Mouse (Mus musculus) MEL (cell line): Measurements from ENCODE around the gene Ust. TPM values are rescaled to one million over a fixed set of nuclear protein-coding genes. Genes with fewer than 3 reads are reported as not detected.

Experiments used
- DNase-seq: peaks from one replicate; pipeline ENCODE4 v3.0.0; 2011; ENCODE audit warnings: low read depth, low spot score
- H3K27ac ChIP-seq: 2 replicates; pipeline ENCODE4 v1.5.1; 2012; ENCODE audit warnings: low read depth, mild to moderate bottlenecking, control low read depth, low read length, moderate library complexity; ENCODE audit not compliant: control insufficient read depth
- H3K27me3 ChIP-seq, 2 experiments: fragments of 150-350 bp in 1 of 2; sonication (generic) in 1 of 2; 2 replicates each; pipeline ENCODE4 v1.6.1; 2012; ENCODE audit warnings: low read length in 2 of 2, mild to moderate bottlenecking in 2 of 2, improper control_type of control experiment in 1 of 2, moderate library complexity in 1 of 2; ENCODE audit not compliant: insufficient read depth in 2 of 2, control insufficient read depth in 1 of 2
- H3K36me3 ChIP-seq, 2 experiments: 2 replicates each; pipeline ENCODE4 v1.6.1; 2012 to 2014; ENCODE audit warnings: low read length in 2 of 2, improper control_type of control experiment in 1 of 2, inconsistent platforms in 1 of 2, mild to moderate bottlenecking in 1 of 2; ENCODE audit not compliant: insufficient read depth in 2 of 2, control insufficient read depth in 1 of 2
- H3K4me1 ChIP-seq, 2 experiments: fragments of 150-350 bp in 1 of 2; sonication (generic) in 1 of 2; 2 replicates each; pipeline ENCODE4 v1.6.1; 2012; ENCODE audit warnings: low read length in 2 of 2, improper control_type of control experiment in 1 of 2, mild to moderate bottlenecking in 1 of 2; ENCODE audit not compliant: insufficient read depth in 2 of 2, control insufficient read depth in 1 of 2
- H3K4me3 ChIP-seq, 2 experiments: fragments of 150-350 bp in 1 of 2; sonication (generic) in 1 of 2; 2 replicates each; pipeline ENCODE4 v1.5.1; 2012; ENCODE audit warnings: low read depth in 2 of 2, low read length in 2 of 2, mild to moderate bottlenecking in 2 of 2, moderate library complexity in 2 of 2, control low read depth in 1 of 2, improper control_type of control experiment in 1 of 2; ENCODE audit not compliant: control insufficient read depth in 1 of 2, insufficient read depth in 1 of 2
- H3K79me2 ChIP-seq: 2 replicates; pipeline ENCODE4 v1.6.1; 2012; ENCODE audit warnings: mild to moderate bottlenecking, low read length, moderate library complexity; ENCODE audit not compliant: control insufficient read depth, poor library complexity, insufficient read depth
- H3K9ac ChIP-seq: 2 replicates; pipeline ENCODE4 v1.6.1; 2012; ENCODE audit warnings: low read depth, mild to moderate bottlenecking, control low read depth, low read length, moderate library complexity; ENCODE audit not compliant: control insufficient read depth, poor library complexity, severe bottlenecking
- H3K9me3 ChIP-seq: fragments of 150-350 bp; sonication (generic); replicated peaks from 2 replicates; pipeline ENCODE4 v1.6.1; 2012; ENCODE audit warnings: mild to moderate bottlenecking, low read length, improper control_type of control experiment, moderate library complexity; ENCODE audit not compliant: insufficient read depth
- CHD1 ChIP-seq: IDR thresholded peaks from 2 replicates; pipeline ENCODE4 v1.6.1; 2012; ENCODE audit warnings: low read depth, mild to moderate bottlenecking, inconsistent platforms, low read length, improper control_type of control experiment
- CHD2 ChIP-seq: IDR thresholded peaks from 2 replicates; pipeline ENCODE4 v1.6.1; 2011; ENCODE audit warnings: low read length, improper control_type of control experiment
- EP300 ChIP-seq, 2 experiments: IDR thresholded peaks; 2 replicates each; pipeline ENCODE4 v1.6.1; 2011; ENCODE audit warnings: improper control_type of control experiment in 2 of 2, low read length in 2 of 2, low read depth in 1 of 2, mild to moderate bottlenecking in 1 of 2
- ETS1 ChIP-seq: IDR thresholded peaks from 2 replicates; pipeline ENCODE4 v1.6.1; 2012; ENCODE audit warnings: low read depth, mild to moderate bottlenecking, inconsistent platforms, low read length, improper control_type of control experiment, moderate library complexity
- HCFC1 ChIP-seq: IDR thresholded peaks from 2 replicates; pipeline ENCODE4 v1.6.1; 2012; ENCODE audit warnings: low read depth, mild to moderate bottlenecking, inconsistent platforms, low read length, improper control_type of control experiment, moderate library complexity
- KAT2A ChIP-seq: conservative IDR thresholded peaks from 2 replicates; pipeline ENCODE4 v1.6.1; 2012; ENCODE audit warnings: low read depth, low read length, improper control_type of control experiment, inconsistent platforms
- MAFK ChIP-seq: IDR thresholded peaks from 2 replicates; pipeline ENCODE4 v1.6.1; 2011; ENCODE audit warnings: low read depth, mild to moderate bottlenecking, low read length, improper control_type of control experiment, borderline replicate concordance
- MAZ ChIP-seq: IDR thresholded peaks from 2 replicates; pipeline ENCODE4 v1.6.1; 2012; ENCODE audit warnings: low read depth, mild to moderate bottlenecking, inconsistent platforms, low read length, improper control_type of control experiment
- MXI1 ChIP-seq: IDR thresholded peaks from 2 replicates; pipeline ENCODE4 v1.6.1; 2011; ENCODE audit warnings: mild to moderate bottlenecking, low read depth, low read length, improper control_type of control experiment
- MYC ChIP-seq: IDR thresholded peaks from 2 replicates; pipeline ENCODE4 v1.6.1; 2011; ENCODE audit warnings: low read depth, mild to moderate bottlenecking, low read length, improper control_type of control experiment, moderate library complexity
- NELFE ChIP-seq: IDR thresholded peaks from 2 replicates; pipeline ENCODE4 v1.6.1; 2011; ENCODE audit warnings: low read depth, low read length, improper control_type of control experiment
- NRF1 ChIP-seq: IDR thresholded peaks from 2 replicates; pipeline ENCODE4 v1.6.1; 2014; ENCODE audit warnings: low read depth, mild to moderate bottlenecking, inconsistent platforms, low read length, improper control_type of control experiment, moderate library complexity; ENCODE audit not compliant: poor library complexity, insufficient read depth, severe bottlenecking
- POLR2AphosphoS2 ChIP-seq: IDR thresholded peaks from 2 replicates; pipeline ENCODE4 v1.6.1; 2011; ENCODE audit warnings: low read length, improper control_type of control experiment
- RAD21 ChIP-seq: IDR thresholded peaks from 2 replicates; pipeline ENCODE4 v1.6.1; 2011; ENCODE audit warnings: mild to moderate bottlenecking, low read depth, low read length, improper control_type of control experiment
- SIN3A ChIP-seq: IDR thresholded peaks from 2 replicates; pipeline ENCODE4 v1.6.1; 2012; ENCODE audit warnings: low read length, improper control_type of control experiment, inconsistent platforms
- TBP ChIP-seq: IDR thresholded peaks from 2 replicates; pipeline ENCODE4 v1.8.0; 2011; ENCODE audit warnings: low read depth, low read length, improper control_type of control experiment
- TCF12 ChIP-seq: IDR thresholded peaks from 2 replicates; pipeline ENCODE4 v1.6.1; 2014; ENCODE audit warnings: low read depth, mild to moderate bottlenecking, inconsistent platforms, low read length, improper control_type of control experiment, moderate library complexity
- UBTF ChIP-seq: IDR thresholded peaks from 2 replicates; pipeline ENCODE4 v1.6.1; 2012; ENCODE audit warnings: low read depth, mild to moderate bottlenecking, inconsistent platforms, low read length, improper control_type of control experiment, moderate library complexity, borderline replicate concordance; ENCODE audit not compliant: insufficient read depth
- USF2 ChIP-seq, 2 experiments: IDR thresholded peaks; 2 replicates each; pipeline ENCODE4 v1.6.1; 2011 to 2012; ENCODE audit warnings: improper control_type of control experiment in 2 of 2, low read length in 2 of 2, borderline replicate concordance in 1 of 2, inconsistent platforms in 1 of 2, low read depth in 1 of 2, mild to moderate bottlenecking in 1 of 2; ENCODE audit not compliant: insufficient read depth in 1 of 2
- ZKSCAN1 ChIP-seq: IDR thresholded peaks from 2 replicates; pipeline ENCODE4 v1.6.1; 2012; ENCODE audit warnings: low read depth, mild to moderate bottlenecking, inconsistent platforms, low read length, improper control_type of control experiment, moderate library complexity
- polyA plus RNA-seq, 2 experiments: library from polyadenylated mRNA; stranded (reverse) in 1 of 2; unstranded in 1 of 2; fragments of >175 nt in 1 of 2; fragments of >200 nt in 1 of 2; gene quantifications; 2 replicates each; pipeline versions ENCODE4 v1.2.1 to v1.2.4; 2012; ENCODE audit warnings: low replicate concordance in 2 of 2, low read depth in 1 of 2; ENCODE audit not compliant: insufficient read length in 2 of 2, insufficient read depth in 1 of 2, missing spikeins in 1 of 2
- total RNA-seq: library from RNA; depleted of rRNA; stranded (reverse); fragments of 300-350 nt; gene quantifications from 2 replicates; pipeline ENCODE4 v1.2.3, GENCODE M21; 2012

The Ust gene
- total and polyA plus RNA-seq, 3 experiments = not detected

DNA sequence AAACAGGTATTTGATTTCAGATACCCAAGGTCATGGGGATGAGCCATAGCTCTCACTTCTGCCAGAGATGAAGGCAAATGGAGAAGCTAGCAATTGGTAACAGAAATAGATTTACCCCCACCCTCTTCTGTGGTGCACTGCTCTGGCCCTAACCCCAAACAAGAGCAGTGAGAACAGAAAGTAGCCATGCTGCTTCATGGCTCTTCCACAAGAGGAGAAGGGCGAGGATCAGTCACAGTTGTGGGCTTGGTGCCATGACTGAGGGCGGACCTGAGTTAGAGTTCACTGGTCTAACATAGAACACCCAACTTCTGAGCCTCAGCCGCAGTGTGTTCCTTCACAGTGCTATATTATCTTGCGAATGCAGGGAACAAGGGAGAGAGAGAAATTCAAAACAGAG lies 13.8 kb downstream of the Ust start:
- H3K4me3 ChIP-seq = no peak overlapping the region
- no peaks in the 10 kb centered on the region for H3K4me1 ChIP-seq
- H3K79me2 ChIP-seq = no peaks in the 10 kb centered on the region
- TF ChIP-seq USF2 (IDR thresholded peaks at IDR 0.05; ENCODE audit: borderline replicate concordance in 1 of 2, insufficient read depth in 1 of 2, low read depth in 1 of 2, low read length in 2 of 2) = no peak
- TF ChIP-seq UBTF = no peak
- no peak for TF ChIP-seq TCF12
- no peak for TF ChIP-seq KAT2A
- TF ChIP-seq MYC = no peak
- TF ChIP-seq MAFK = no peak
- no peak for TF ChIP-seq CHD1
- TF ChIP-seq ZKSCAN1 = no peak
- no peak for TF ChIP-seq NRF1
- no peak for TF ChIP-seq ETS1
- TF ChIP-seq MXI1 = no peak
- no peak for TF ChIP-seq NELFE
- no peak for TF ChIP-seq TBP
- TF ChIP-seq, all 39 proteins: peak for 0
- H3K36me3 ChIP-seq = no peaks in the 10 kb centered on the region
- no peaks in the 10 kb centered on the region for H3K27me3 ChIP-seq
- no peaks in the 10 kb centered on the region for H3K9me3 ChIP-seq
- H3K27ac ChIP-seq = no peak overlapping the region
- no peak overlapping the region for H3K9ac ChIP-seq
- DNase-seq = no peak

GRCm38 (mm10) chr10:8498951-8499891 lies 19.4 kb downstream of the Ust start:
- Histone ChIP-seq H3K9me3 (no peaks in the 10 kb centered on the region), H3K36me3 (no peaks in the 10 kb centered on the region), H3K9ac (no peak overlapping the region), H3K4me1 (no peaks in the 10 kb centered on the region), H3K27me3 (no peaks in the 10 kb centered on the region), H3K27ac (no peak overlapping the region), H3K79me2 (no peaks in the 10 kb centered on the region), H3K4me3 (no peak overlapping the region)
- TF ChIP-seq RAD21 = no peak
- no peak for TF ChIP-seq TBP
- TF ChIP-seq USF2 (IDR thresholded peaks at IDR 0.05; ENCODE audit: borderline replicate concordance in 1 of 2, insufficient read depth in 1 of 2, low read depth in 1 of 2, low read length in 2 of 2) = no peak
- no peak for TF ChIP-seq HCFC1
- TF ChIP-seq MYC = no peak
- no peak for TF ChIP-seq MAZ
- no peak for TF ChIP-seq CHD1
- no peak for TF ChIP-seq CHD2
- no peak for TF ChIP-seq POLR2AphosphoS2
- no peak for TF ChIP-seq KAT2A
- TF ChIP-seq MAFK = no peak
- TF ChIP-seq EP300 (IDR thresholded peaks at IDR 0.05; ENCODE audit: low read depth in 1 of 2, low read length in 2 of 2) = no peak
- no peak for TF ChIP-seq SIN3A
- DNase-seq = no peak
